Mouse (Mus musculus) liver, postnatal 0 days (tissue): ENCODE data around the gene Olfr1306. TPM values are rescaled to one million over a fixed set of nuclear protein-coding genes. Genes with fewer than 3 reads are reported as not detected.

Source experiments
- ATAC-seq: fragments of 200-750 bp; cut with Nextera tagmentation; 2 replicates; pipeline ENCODE4 v1.8.0; 2017; ENCODE audit warnings: mild to moderate bottlenecking, moderate library complexity
- DNase-seq: peaks from one replicate; pipeline ENCODE4 v3.0.0-alpha.2; 2016
- H3K27ac ChIP-seq: fragments of 300-500 bp; sonication (generic); 2 replicates; pipeline ENCODE4 v1.5.1; 2014; ENCODE audit warnings: antibody characterized with exemption, moderate library complexity, mild to moderate bottlenecking, low read depth
- H3K27me3 ChIP-seq: fragments of 300-500 bp; sonication (generic); 2 replicates; pipeline ENCODE4 v1.6.1; 2014; ENCODE audit warnings: low read length, control low read depth, mixed read lengths; ENCODE audit not compliant: insufficient read depth
- H3K36me3 ChIP-seq: fragments of 300-500 bp; sonication (generic); replicated peaks from 2 replicates; pipeline ENCODE4 v1.6.1; 2014; ENCODE audit warnings: mild to moderate bottlenecking, control low read depth, low read length, moderate library complexity, mixed read lengths; ENCODE audit not compliant: insufficient read depth
- H3K4me1 ChIP-seq: fragments of 300-500 bp; sonication (generic); 2 replicates; pipeline ENCODE4 v1.6.1; 2014; ENCODE audit warnings: antibody characterized with exemption, mild to moderate bottlenecking, control low read depth; ENCODE audit not compliant: insufficient read depth
- H3K4me2 ChIP-seq: fragments of 300-500 bp; sonication (generic); 2 replicates; pipeline ENCODE4 v1.6.1; 2014; ENCODE audit warnings: low read depth, mild to moderate bottlenecking, low read length, moderate library complexity, mixed read lengths
- H3K4me3 ChIP-seq: fragments of 300-500 bp; sonication (generic); 2 replicates; pipeline ENCODE4 v1.5.1; 2014; ENCODE audit warnings: low read depth, low read length
- H3K9ac ChIP-seq: fragments of 300-500 bp; sonication (generic); replicated peaks from 2 replicates; pipeline ENCODE4 v1.6.1; 2014; ENCODE audit warnings: mild to moderate bottlenecking, moderate library complexity
- H3K9me3 ChIP-seq: fragments of 300-500 bp; sonication (generic); 2 replicates; pipeline ENCODE4 v1.6.1; 2016; ENCODE audit warnings: mild to moderate bottlenecking, control low read depth, low read length, mixed read lengths
- CTCF ChIP-seq: sonication (generic); IDR thresholded peaks from 2 replicates; pipeline ENCODE4 v1.5.1; 2016; ENCODE audit warnings: antibody characterized with exemption, low read depth
- EP300 ChIP-seq: IDR thresholded peaks from 2 replicates; pipeline ENCODE4 v1.6.1; 2016; ENCODE audit warnings: antibody characterized with exemption, low read depth, mild to moderate bottlenecking
- WGBS: fragments of 180-500 bp; shearing (Covaris S2); extraction: QIAGEN DNeasy Blood & Tissue Kit; methylation state at CpG from one replicate; pipeline ENCODE4 v1.1.7; 2014; ENCODE audit not compliant: insufficient replicate concordance; 5-methylcytosine and 5-hydroxymethylcytosine counted together
- polyA plus RNA-seq: library from polyadenylated mRNA; unstranded; fragments of >200 nt; fragmentation: Nextera tagmentation; extraction: Ambion mirVana; gene quantifications from 2 replicates; pipeline ENCODE4 v1.2.1, GENCODE M21; 2015

Gene Olfr1306
- not detected in 2 replicates for polyA plus RNA-seq

DNA sequence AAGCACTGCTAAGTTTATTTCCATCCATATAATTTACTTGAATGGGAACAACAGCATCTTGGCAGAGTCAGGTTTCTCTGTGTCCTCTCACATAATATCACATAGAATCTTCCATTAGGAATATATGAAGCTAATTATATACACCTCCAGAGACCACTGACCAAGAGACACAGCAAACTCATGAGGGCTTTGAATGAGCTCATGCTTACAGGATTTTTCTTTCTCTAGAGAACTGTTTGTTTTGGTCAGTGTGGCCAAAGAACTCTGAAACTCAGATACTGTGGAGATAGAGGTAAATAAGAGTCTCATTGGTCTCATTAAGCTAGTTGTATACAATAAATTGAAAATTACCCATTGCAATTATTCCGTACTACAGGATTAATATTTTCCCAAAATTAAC lies at the start of gene Olfr1306:
TSS of gene Olfr1306 (minus strand) at position 101 of the 400 bp plus-strand sequence.
- H3K27ac ChIP-seq: no peak within 1 kb of the TSS
- no peaks in the 10 kb centered on the region for H3K27me3 ChIP-seq
- no peak for TF ChIP-seq CTCF
- TF ChIP-seq EP300: no peak
- ATAC-seq (no peak), DNase-seq (no peak)
- no peaks in the 10 kb centered on the region for H3K4me1 ChIP-seq
- H3K4me3 ChIP-seq: no peak within 1 kb of the TSS
- no peak within 1 kb of the TSS for H3K9ac ChIP-seq
- H3K4me2 ChIP-seq: no peak within 1 kb of the TSS
- H3K9me3 ChIP-seq: no peaks in the 10 kb centered on the region
- H3K36me3 ChIP-seq: no peaks in the 10 kb centered on the region
- 69% methylated on average over 1 of the region's 1 CpGs for WGBS

DNA sequence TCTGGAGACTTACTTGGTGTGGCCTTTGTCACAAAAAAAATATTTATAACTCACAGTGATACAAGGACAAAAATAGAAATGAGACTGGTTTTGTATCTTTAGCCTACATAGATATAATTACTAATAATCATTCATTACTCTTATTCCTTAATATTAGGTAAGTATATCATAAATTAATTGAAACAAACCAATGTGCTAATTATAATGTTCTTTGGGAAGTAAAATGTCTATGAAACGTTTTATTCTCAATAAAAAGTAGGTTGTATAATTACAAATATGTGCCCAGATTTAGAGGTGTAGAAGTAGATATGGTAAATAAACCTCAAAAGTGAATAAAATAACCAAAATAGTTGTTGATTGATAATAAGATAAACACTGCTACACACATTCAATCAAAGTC lies 48.8 kb upstream of the Olfr1306 start, which contains the start of gene Olfr1308:
TSS of gene Olfr1308 (minus strand) at position 101 of the 400 bp plus-strand sequence.
- Histone ChIP-seq H3K9me3 (no peaks in the 10 kb centered on the region), H3K9ac (no peak within 1 kb of the TSS), H3K27me3 (no peaks in the 10 kb centered on the region), H3K27ac (no peak within 1 kb of the TSS), H3K36me3 (no peaks in the 10 kb centered on the region), H3K4me2 (no peak within 1 kb of the TSS), H3K4me3 (no peak within 1 kb of the TSS), H3K4me1 (no peaks in the 10 kb centered on the region)
- 53% methylated on average over 1 of the region's 1 CpGs for WGBS
- DNase-seq (no peak), ATAC-seq (no peak)
- no peak for TF ChIP-seq CTCF
- TF ChIP-seq EP300: no peak

DNA sequence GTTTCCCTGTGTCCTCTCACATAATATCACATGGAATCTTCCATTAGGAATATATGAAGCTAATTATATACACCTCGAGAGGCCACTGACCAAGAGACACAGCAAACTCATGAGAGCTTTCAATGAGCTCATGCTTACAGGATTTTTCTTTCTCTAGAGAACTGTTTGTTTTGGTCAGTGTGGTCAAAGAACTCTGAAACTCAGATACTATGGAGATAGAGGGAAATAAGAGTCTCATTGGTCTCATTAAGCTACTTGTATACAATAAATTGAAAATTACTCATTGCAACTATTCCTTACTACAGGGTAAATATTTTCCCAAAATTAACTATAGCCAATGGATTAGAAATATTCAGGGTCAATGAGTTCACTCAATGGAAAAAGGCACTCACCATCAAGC lies 33.3 kb upstream of the Olfr1306 start, which contains the start of gene Olfr1307:
TSS of gene Olfr1307 (minus strand) at position 101 of the 400 bp plus-strand sequence.
- Histone ChIP-seq H3K4me2 (no peak within 1 kb of the TSS), H3K27ac (no peak within 1 kb of the TSS), H3K4me1 (no peaks in the 10 kb centered on the region), H3K27me3 (no peaks in the 10 kb centered on the region), H3K36me3 (no peaks in the 10 kb centered on the region), H3K4me3 (no peak within 1 kb of the TSS), H3K9ac (no peak within 1 kb of the TSS), H3K9me3 (no peaks in the 10 kb centered on the region)
- no peak for TF ChIP-seq EP300
- TF ChIP-seq CTCF: no peak
- 58% methylated on average over 1 of the region's 1 CpGs for WGBS
- ATAC-seq (no peak), DNase-seq (no peak)

DNA sequence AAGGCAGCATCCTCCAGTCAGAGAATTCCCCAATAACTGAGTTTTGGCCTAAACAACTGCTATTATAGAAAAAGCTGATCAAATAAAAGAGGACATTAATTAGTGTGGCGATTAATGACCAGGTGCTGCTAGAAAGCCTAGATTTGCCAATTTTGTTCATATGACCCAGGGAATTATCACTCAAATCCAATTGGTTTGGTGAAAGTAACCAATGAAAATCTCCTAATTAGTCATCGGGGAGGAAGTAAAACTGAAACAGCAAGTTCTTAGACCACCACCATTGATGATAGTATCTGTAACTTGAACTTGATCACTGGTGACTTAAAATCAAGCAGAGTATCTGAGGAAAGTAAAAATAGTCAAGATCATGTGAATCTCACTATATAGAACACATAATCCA lies 39.0 kb downstream of the Olfr1306 start, which contains the start of gene Olfr1305:
TSS of gene Olfr1305 (minus strand) at position 101 of the 400 bp plus-strand sequence.
- H3K36me3 ChIP-seq: no peaks in the 10 kb centered on the region
- no peak within 1 kb of the TSS for H3K4me3 ChIP-seq
- DNase-seq (no peak), ATAC-seq (no peak)
- TF ChIP-seq CTCF (no peak), EP300 (no peak)
- H3K27me3 ChIP-seq: no peaks in the 10 kb centered on the region
- no peaks in the 10 kb centered on the region for H3K4me1 ChIP-seq
- WGBS: 78% methylated on average over 2 of the region's 2 CpGs
- H3K9me3 ChIP-seq: 0 out of 2 replicates have a peak, but pooled peaks cover 2% of the 10 kb centered on the region
- H3K4me2 ChIP-seq: no peak within 1 kb of the TSS
- H3K27ac ChIP-seq: no peak within 1 kb of the TSS
- H3K9ac ChIP-seq: no peak within 1 kb of the TSS

Other genes with a start within 250 kb of the Olfr1306 start
- not detected in 2 replicates for gene Olfr1301, start 165.3 kb downstream of the Olfr1306 start, polyA plus RNA-seq
- gene Olfr1302, start 138.8 kb downstream of the Olfr1306 start, polyA plus RNA-seq: not detected in 2 replicates
- gene Olfr1303, start 95.9 kb downstream of the Olfr1306 start, polyA plus RNA-seq: not detected in 2 replicates
- gene Olfr1305, start 39.1 kb downstream of the Olfr1306 start, polyA plus RNA-seq: not detected in 2 replicates
- gene Olfr1307, start 33.2 kb upstream of the Olfr1306 start, polyA plus RNA-seq: not detected in 2 replicates
- gene Olfr1308, start 48.7 kb upstream of the Olfr1306 start, polyA plus RNA-seq: not detected in 2 replicates
- not detected in 2 replicates for gene Olfr1309, start 74.0 kb upstream of the Olfr1306 start, polyA plus RNA-seq
- gene Olfr1310, start 96.4 kb upstream of the Olfr1306 start, polyA plus RNA-seq: not detected in 2 replicates
- gene Olfr1311, start 108.1 kb upstream of the Olfr1306 start, polyA plus RNA-seq: not detected in 2 replicates
- not detected in 2 replicates for gene Olfr1312, start 134.0 kb upstream of the Olfr1306 start, polyA plus RNA-seq
- gene Olfr1313, start 161.6 kb upstream of the Olfr1306 start, polyA plus RNA-seq: not detected in 2 replicates
- gene Olfr1314, start 180.5 kb upstream of the Olfr1306 start, polyA plus RNA-seq: not detected in 2 replicates
- not detected in 2 replicates for gene Olfr1315-ps1, start 199.2 kb upstream of the Olfr1306 start, polyA plus RNA-seq
- gene Olfr1316, start 218.7 kb upstream of the Olfr1306 start, polyA plus RNA-seq: not detected in 2 replicates
- not detected in 2 replicates for gene Olfr1317, start 224.1 kb upstream of the Olfr1306 start, polyA plus RNA-seq
- not detected in 2 replicates for gene Olfr1318, start 237.9 kb upstream of the Olfr1306 start, polyA plus RNA-seq